Mouse (Mus musculus) testis, postnatal 14 days (tissue): ENCODE data around the gene Dip2c.
A peak's percentile ranks its signal among the peaks of the same experiment; 100 is the strongest.

Experiments used
- DNase-seq: peaks from one replicate; pipeline ENCODE4 v3.0.0; 2021; ENCODE audit warnings: low spot score

Dip2c gene

GRCm38 (mm10) chr13:9424434-9424833 lies 148.1 kb downstream of the Dip2c start:
- DNase-seq, result no peak

GRCm38 (mm10) chr13:9426267-9426666 lies 149.9 kb downstream of the Dip2c start:
- no peak for DNase-seq

GRCm38 (mm10) chr13:9426779-9427178 lies 150.5 kb downstream of the Dip2c start:
- DNase-seq, result no peak

GRCm38 (mm10) chr13:9429884-9430283 lies 153.6 kb downstream of the Dip2c start:
- DNase-seq, result no peak

GRCm38 (mm10) chr13:9430724-9431123 lies 154.4 kb downstream of the Dip2c start:
- no peak for DNase-seq

GRCm38 (mm10) chr13:9431441-9431840 lies 155.1 kb downstream of the Dip2c start:
- no peak for DNase-seq

- no peak for DNase-seq
These were observed 166.7 kb downstream of the Dip2c start for GRCm38 (mm10) chr13:9443066-9443465.

GRCm38 (mm10) chr13:9445533-9446294 lies 169.4 kb downstream of the Dip2c start:
- DNase-seq, result no peak

- no peak for DNase-seq
These were observed 170.3 kb downstream of the Dip2c start for GRCm38 (mm10) chr13:9446448-9447115.

GRCm38 (mm10) chr13:9450276-9450675 lies 173.9 kb downstream of the Dip2c start:
- no peak for DNase-seq

- DNase-seq, result no peak
These were observed 175.6 kb downstream of the Dip2c start for GRCm38 (mm10) chr13:9451952-9452351.

GRCm38 (mm10) chr13:9454426-9455177 lies 178.3 kb downstream of the Dip2c start:
- no peak for DNase-seq

GRCm38 (mm10) chr13:9455979-9456378 lies 179.7 kb downstream of the Dip2c start:
- DNase-seq, result no peak

GRCm38 (mm10) chr13:9457420-9458308 lies 181.3 kb downstream of the Dip2c start:
- DNase-seq, result no peak

- DNase-seq, result no peak
These were observed 188.1 kb downstream of the Dip2c start for GRCm38 (mm10) chr13:9464457-9464856.

GRCm38 (mm10) chr13:9467216-9467615 lies 190.9 kb downstream of the Dip2c start:
- DNase-seq, result peak; percentile 15

GRCm38 (mm10) chr13:9473383-9473782 lies 197.1 kb downstream of the Dip2c start:
- no peak for DNase-seq

GRCm38 (mm10) chr13:9481722-9482121 lies 205.4 kb downstream of the Dip2c start:
- DNase-seq, result no peak

GRCm38 (mm10) chr13:9489696-9490095 lies 213.4 kb downstream of the Dip2c start:
- DNase-seq, result no peak

- peak; percentile 8 for DNase-seq
These were observed 218.4 kb downstream of the Dip2c start for GRCm38 (mm10) chr13:9494726-9495125.

GRCm38 (mm10) chr13:9504118-9504856 lies 228.0 kb downstream of the Dip2c start:
- DNase-seq, result no peak
